Mouse (Mus musculus): ENCODE measurements around the gene Sapcd1.

- TF ChIP-seq CTCF (IDR thresholded peaks at IDR 0.05; ENCODE audit: low read depth) (no peak), EP300 (IDR thresholded peaks at IDR 0.05; ENCODE audit: low read depth) (0 out of 2 replicates have a peak, but pooled peaks have one; percentile 1)
Measured at GRCm38 (mm10) chr17:34997142-34997483, 30.7 kb downstream of the Sapcd1 start.

Data from liver, postnatal 0 days (tissue).